ENCODE assay signal across 16 mouse cellular contexts in the genomic region with DNA sequence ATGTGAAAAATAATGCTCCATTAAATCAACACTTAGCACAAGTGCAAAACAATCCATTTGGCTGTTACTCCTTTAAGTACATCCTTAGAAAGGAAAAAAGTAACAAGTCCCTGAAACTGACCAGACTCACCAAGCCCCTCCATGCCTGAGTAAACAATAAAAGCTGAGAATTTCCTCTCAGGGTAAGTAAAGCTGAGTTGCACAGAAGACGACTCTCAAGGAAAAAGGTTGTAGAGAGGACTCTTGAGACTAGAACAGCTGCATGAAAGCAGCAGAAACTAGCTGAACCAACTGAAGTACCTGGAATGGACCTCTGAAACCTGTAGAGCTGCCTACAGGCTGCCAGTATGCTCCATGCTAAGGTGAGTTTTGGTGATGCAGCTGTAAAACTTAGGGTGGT.
"Had no signal": no experiment of that assay in that cellular context is flagged by ENCODE, and none has a peak within 500 bp of the region (broad histone marks: within the 10 kb centered on the region; RNA-seq: fewer than 3 reads in every experiment).

No protein-coding gene starts in this region.

- H3K4me2 ChIP-seq: neural tube, embryonic 13.5 days; neural tube, embryonic 15.5 days; stomach, embryonic 15.5 days had no signal

- DNase-seq: retina, postnatal 1 day; right cerebral cortex, adult 18-20 months; right cerebral cortex, postnatal 14 days; right cerebral cortex, postnatal 25 days; right cerebral cortex, postnatal 4 days; spleen, adult 18-20 months; thymus, adult 18-20 months; thymus, adult 2 months; thymus, postnatal 14 days; thymus, postnatal 25 days; thymus, postnatal 36 days; thymus, postnatal 4 days had no signal

- H3K4me1 ChIP-seq: neural tube, embryonic 13.5 days; neural tube, embryonic 15.5 days; stomach, embryonic 15.5 days had no signal

- H3K27ac ChIP-seq: neural tube, embryonic 13.5 days; neural tube, embryonic 15.5 days; stomach, embryonic 15.5 days; stomach, postnatal 0 days had no signal

- H3K9ac ChIP-seq: neural tube, embryonic 13.5 days; neural tube, embryonic 15.5 days; stomach, embryonic 15.5 days had no signal

- H3K4me3 ChIP-seq: neural tube, embryonic 13.5 days; neural tube, embryonic 15.5 days; stomach, embryonic 15.5 days had no signal

- H3K9me3 ChIP-seq: neural tube, embryonic 13.5 days; neural tube, embryonic 15.5 days; stomach, embryonic 15.5 days had no signal

- H3K27me3 ChIP-seq: neural tube, embryonic 13.5 days; neural tube, embryonic 15.5 days; stomach, embryonic 15.5 days had no signal
